Mouse (Mus musculus) kidney, adult 2 months (tissue): ENCODE measurements at regions not wholly inside any gene's neighbourhood (a gene's known extent, or its start where the extent isn't known, plus 50 kb on each side); places are given as distances from the start of the nearest gene placed in this dataset.

Experiments used
- DNase-seq: peaks from one replicate; pipeline ENCODE4 v3.0.0; 2021
- H3K27ac ChIP-seq: fragments of 200-500 bp; 2 replicates; pipeline ENCODE4 v1.5.1; 2012; ENCODE audit warnings: low read depth, low read length, control low read depth, inconsistent platforms; ENCODE audit not compliant: insufficient read depth
- H3K27me3 ChIP-seq: fragments of 200-500 bp; replicated peaks from 2 replicates; pipeline ENCODE4 v1.6.1; 2012; ENCODE audit warnings: mild to moderate bottlenecking, moderate library complexity, low read length, inconsistent platforms; ENCODE audit not compliant: control insufficient read depth, insufficient read depth
- H3K36me3 ChIP-seq: fragments of 200-500 bp; 2 replicates; pipeline ENCODE4 v1.6.1; 2012; ENCODE audit warnings: mild to moderate bottlenecking, moderate library complexity, low read length, inconsistent platforms; ENCODE audit not compliant: control insufficient read depth, insufficient read depth
- H3K4me1 ChIP-seq: fragments of 200-500 bp; 2 replicates; pipeline ENCODE4 v1.6.1; 2011; ENCODE audit warnings: low read length; ENCODE audit not compliant: control insufficient read depth, insufficient read depth
- H3K4me3 ChIP-seq: fragments of 200-500 bp; 2 replicates; pipeline ENCODE4 v1.5.1; 2011; ENCODE audit warnings: mild to moderate bottlenecking, low read depth, low read length, control low read depth; ENCODE audit not compliant: insufficient read depth
- CTCF ChIP-seq: fragments of 200-500 bp; conservative IDR thresholded peaks from 2 replicates; pipeline ENCODE4 v1.5.1; 2011; ENCODE audit warnings: low read depth, mild to moderate bottlenecking, control low read depth, low read length, moderate library complexity, mixed read lengths; ENCODE audit not compliant: insufficient read depth, insufficient read length
- POLR2A ChIP-seq: fragments of 200-500 bp; IDR thresholded peaks from one replicate; pipeline ENCODE4 v1.6.1; 2011; ENCODE audit warnings: low read depth, low read length, control low read depth
- WGBS: fragments of 180-500 bp; shearing (Covaris S2); methylation state at CpG from one replicate; pipeline ENCODE4 v1.1.7; 2018; 5-methylcytosine and 5-hydroxymethylcytosine counted together

- WGBS: 55% methylated on average over 4 of the region's 4 CpGs
- H3K36me3 ChIP-seq: no peaks in the 10 kb centered on the region
- TF ChIP-seq CTCF: no peak
- TF ChIP-seq POLR2A: no peak
- H3K4me3 ChIP-seq: no peak overlapping the region
- H3K4me1 ChIP-seq: no peaks in the 10 kb centered on the region; the same call in 1 of the 2 replicates
- peak; percentile 10 for DNase-seq
- no peak overlapping the region for H3K27ac ChIP-seq
- no peaks in the 10 kb centered on the region; the same call in 1 of the 2 replicates for H3K27me3 ChIP-seq
These were observed 123.0 kb downstream of the Kctd12 start for GRCm38 (mm10) chr14:102859361-102859871.

- no peak overlapping the region for H3K4me3 ChIP-seq
- TF ChIP-seq POLR2A (no peak), CTCF (no peak)
- peak; percentile 70 for DNase-seq
- whole genome bisulfite sequencing: 30% methylated on average over 7 of the region's 7 CpGs
- H3K36me3 ChIP-seq: no peaks in the 10 kb centered on the region
- no peaks in the 10 kb centered on the region; the same call in 1 of the 2 replicates for H3K4me1 ChIP-seq
- peak overlapping the region; percentile 50; the same call in 1 of the 2 replicates for H3K27ac ChIP-seq
- no peaks in the 10 kb centered on the region; the same call in 1 of the 2 replicates for H3K27me3 ChIP-seq
These were observed 127.1 kb downstream of the Kctd12 start for GRCm38 (mm10) chr14:102855264-102855840.

- WGBS: 59% methylated on average over 3 of the region's 3 CpGs
These were observed 138.7 kb downstream of the Kctd12 start for GRCm38 (mm10) chr14:102843700-102844099.

GRCm38 (mm10) chr14:102837602-102838001, 144.8 kb downstream of the Kctd12 start:
- Histone ChIP-seq H3K27ac (no peak overlapping the region), H3K4me1 (peaks cover 4% of the 10 kb centered on the region), H3K36me3 (no peaks in the 10 kb centered on the region), H3K4me3 (no peak overlapping the region), H3K27me3 (no peaks in the 10 kb centered on the region)
- DNase-seq: no peak
- 56% methylated on average over 1 of the region's 1 CpGs for WGBS
- no peak for TF ChIP-seq CTCF
- TF ChIP-seq POLR2A: no peak

More at GRCm38 (mm10) chr14:102843700-102844099, 138.7 kb downstream of the Kctd12 start:
- TF ChIP-seq POLR2A (no peak), CTCF (no peak)
- Histone ChIP-seq H3K27me3 (no peaks in the 10 kb centered on the region), H3K4me1 (peaks cover 2% of the 10 kb centered on the region; the same call in 1 of the 2 replicates), H3K4me3 (no peak overlapping the region), H3K27ac (no peak overlapping the region), H3K36me3 (no peaks in the 10 kb centered on the region)
- no peak for DNase-seq

- H3K4me3 ChIP-seq: no peak overlapping the region
- no peaks in the 10 kb centered on the region for H3K27me3 ChIP-seq
- WGBS: 83% methylated on average over 11 of the region's 11 CpGs
- no peak for DNase-seq
- H3K4me1 ChIP-seq: peaks cover 4% of the 10 kb centered on the region
- no peak overlapping the region for H3K27ac ChIP-seq
- no peaks in the 10 kb centered on the region for H3K36me3 ChIP-seq
- TF ChIP-seq POLR2A: no peak
- no peak for TF ChIP-seq CTCF
These were observed 147.2 kb downstream of the Kctd12 start for GRCm38 (mm10) chr14:102835118-102835769.

- H3K36me3 ChIP-seq: no peaks in the 10 kb centered on the region
- WGBS: 75% methylated on average over 3 of the region's 3 CpGs
- no peak for DNase-seq
- peaks cover 1% of the 10 kb centered on the region for H3K4me1 ChIP-seq
- TF ChIP-seq CTCF (no peak), POLR2A (no peak)
- no peak overlapping the region for H3K27ac ChIP-seq
- no peak overlapping the region for H3K4me3 ChIP-seq
- no peaks in the 10 kb centered on the region for H3K27me3 ChIP-seq
These were observed 154.0 kb downstream of the Kctd12 start for GRCm38 (mm10) chr14:102828442-102828841.

GRCm38 (mm10) chr14:102827756-102828384, 154.6 kb downstream of the Kctd12 start:
- no peak for DNase-seq

More at GRCm38 (mm10) chr14:102827756-102828384, 154.6 kb downstream of the Kctd12 start:
- Histone ChIP-seq H3K4me3 (no peak overlapping the region), H3K36me3 (no peaks in the 10 kb centered on the region), H3K27ac (no peak overlapping the region), H3K4me1 (no peaks in the 10 kb centered on the region; the same call in none of the 2 replicates), H3K27me3 (no peaks in the 10 kb centered on the region)
- 75% methylated on average over 7 of the region's 7 CpGs for WGBS
- TF ChIP-seq CTCF: no peak
- TF ChIP-seq POLR2A: no peak
